25 mouse cellular contexts compared by ENCODE assay signal in the genomic region with DNA sequence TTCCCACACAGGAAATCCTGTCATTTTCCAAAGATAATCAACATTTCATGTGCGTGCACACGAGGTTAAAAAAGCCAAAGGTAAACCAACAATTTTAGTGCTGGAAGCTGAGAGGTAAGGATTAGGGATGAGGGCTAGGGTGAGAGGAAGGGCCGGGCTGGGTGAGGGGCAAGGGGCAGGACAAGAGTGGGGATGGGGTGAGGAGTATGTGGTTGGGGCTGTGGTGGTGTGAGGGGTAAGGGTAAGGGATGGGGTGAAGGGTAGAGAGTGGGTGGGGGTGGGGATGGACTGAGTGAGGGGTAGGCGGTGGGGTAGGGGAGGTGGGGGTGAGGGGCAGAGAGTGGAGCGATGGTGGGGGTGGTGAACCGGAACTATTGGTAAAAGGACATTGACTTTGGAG. TPM values are rescaled to one million over a fixed set of nuclear protein-coding genes. Genes with fewer than 3 reads are reported as not detected.
A peak's percentile ranks its signal among the peaks of the same experiment; 100 is the strongest.
DNase-seq lines count a peak whose midpoint lies in the region; ATAC-seq lines count a peak whose summit lies in the region.
"Had no signal": no experiment of that assay in that cellular context is flagged by ENCODE, and none has a peak within 500 bp of the region (broad histone marks: within the 10 kb centered on the region; RNA-seq: fewer than 3 reads in every experiment).

No protein-coding gene starts in this region.

- WGBS in forebrain, embryonic 11.5 days = 83% methylated on average over 6 of the region's 6 CpGs
- 85% methylated on average over 6 of the region's 6 CpGs for WGBS in forebrain, embryonic 12.5 days
- WGBS in kidney, embryonic 15.5 days = 78% methylated on average over 6 of the region's 6 CpGs
- WGBS in neural tube, embryonic 11.5 days = 80% methylated on average over 5 of the region's 6 CpGs
- 85% methylated on average over 6 of the region's 6 CpGs for WGBS in neural tube, embryonic 13.5 days

- no peaks in the 10 kb centered on the region for H3K4me1 ChIP-seq in forebrain, embryonic 11.5 days (replicated peaks; ENCODE audit: control insufficient read depth, insufficient read depth, low read length)
- H3K4me1 ChIP-seq in forebrain, embryonic 12.5 days = no peaks in the 10 kb centered on the region
- 0 out of 2 replicates have a peak, but pooled peaks cover 3% of the 10 kb centered on the region for H3K4me1 ChIP-seq in kidney, embryonic 15.5 days
- no peaks in the 10 kb centered on the region for H3K4me1 ChIP-seq in neural tube, embryonic 11.5 days (ENCODE audit: control insufficient read depth, insufficient read depth, low read length)
- no peaks in the 10 kb centered on the region for H3K4me1 ChIP-seq in neural tube, embryonic 13.5 days (replicated peaks)
- H3K4me1 ChIP-seq: embryonic facial prominence, embryonic 12.5 days; heart, embryonic 13.5 days; lung, embryonic 15.5 days had no signal

- no peak overlapping the region for H3K27ac ChIP-seq in forebrain, embryonic 11.5 days (ENCODE audit: low read depth, low read length)
- H3K27ac ChIP-seq in forebrain, embryonic 12.5 days = no peak overlapping the region
- H3K27ac ChIP-seq in kidney, embryonic 15.5 days = no peak overlapping the region
- no peak overlapping the region for H3K27ac ChIP-seq in neural tube, embryonic 11.5 days (ENCODE audit: low read depth, low read length)
- no peak overlapping the region for H3K27ac ChIP-seq in neural tube, embryonic 13.5 days (replicated peaks)
- H3K27ac ChIP-seq: embryonic facial prominence, embryonic 12.5 days; heart, embryonic 13.5 days; left cerebral cortex, adult 2 months; lung, embryonic 15.5 days had no signal

- no peak overlapping the region for H3K4me2 ChIP-seq in forebrain, embryonic 11.5 days (ENCODE audit: low read depth, low read length, severe bottlenecking)
- no peak overlapping the region for H3K4me2 ChIP-seq in forebrain, embryonic 12.5 days
- no peak overlapping the region for H3K4me2 ChIP-seq in kidney, embryonic 15.5 days
- H3K4me2 ChIP-seq in neural tube, embryonic 11.5 days (ENCODE audit: low read depth) = no peak overlapping the region
- H3K4me2 ChIP-seq in neural tube, embryonic 13.5 days = no peak overlapping the region
- H3K4me2 ChIP-seq: embryonic facial prominence, embryonic 12.5 days; heart, embryonic 13.5 days; liver, embryonic 11.5 days; lung, embryonic 15.5 days had no signal

- no peaks in the 10 kb centered on the region for H3K36me3 ChIP-seq in forebrain, embryonic 11.5 days (ENCODE audit: control insufficient read depth, insufficient read depth, low read length)
- H3K36me3 ChIP-seq in forebrain, embryonic 12.5 days (replicated peaks) = no peaks in the 10 kb centered on the region
- H3K36me3 ChIP-seq in kidney, embryonic 15.5 days = no peaks in the 10 kb centered on the region
- H3K36me3 ChIP-seq in neural tube, embryonic 11.5 days (ENCODE audit: control insufficient read depth, insufficient read depth, low read length) = no peaks in the 10 kb centered on the region
- H3K36me3 ChIP-seq in neural tube, embryonic 13.5 days = no peaks in the 10 kb centered on the region
- H3K36me3 ChIP-seq: embryonic facial prominence, embryonic 12.5 days; heart, embryonic 13.5 days; lung, embryonic 15.5 days had no signal

- DNase-seq in forebrain, embryonic 11.5 days (ENCODE audit: low spot score) = no peak
- no peak for DNase-seq in kidney, adult 8-10 months
- DNase-seq in neural tube, embryonic 11.5 days (ENCODE audit: low spot score) = no peak
- DNase-seq in neural tube, embryonic 10.5 days (ENCODE audit: extremely low spot score, low spot score) = no peak
- DNase-seq in B cell, adult 2 months = no peak
- DNase-seq: adrenal gland, postnatal 14 days; cerebellum, adult 11 months; gastrocnemius, postnatal 10 days; heart, postnatal 36 days; kidney, postnatal 25 days; left cerebral cortex, postnatal 4 days; thymus, adult 2 months had no signal

- no peaks in the 10 kb centered on the region for H3K27me3 ChIP-seq in forebrain, embryonic 11.5 days (ENCODE audit: control insufficient read depth, insufficient read depth, low read length)
- H3K27me3 ChIP-seq in forebrain, embryonic 12.5 days = no peaks in the 10 kb centered on the region
- H3K27me3 ChIP-seq in kidney, embryonic 15.5 days = no peaks in the 10 kb centered on the region
- no peaks in the 10 kb centered on the region for H3K27me3 ChIP-seq in neural tube, embryonic 11.5 days (ENCODE audit: control insufficient read depth, insufficient read depth, low read length)
- H3K27me3 ChIP-seq in neural tube, embryonic 13.5 days = no peaks in the 10 kb centered on the region
- H3K27me3 ChIP-seq: embryonic facial prominence, embryonic 12.5 days; heart, embryonic 13.5 days; lung, embryonic 15.5 days had no signal

- no peaks in the 10 kb centered on the region for H3K9me3 ChIP-seq in forebrain, embryonic 11.5 days (ENCODE audit: control insufficient read depth, low read length)
- H3K9me3 ChIP-seq in forebrain, embryonic 12.5 days = no peaks in the 10 kb centered on the region
- no peaks in the 10 kb centered on the region for H3K9me3 ChIP-seq in kidney, embryonic 15.5 days (replicated peaks)
- H3K9me3 ChIP-seq in neural tube, embryonic 11.5 days (ENCODE audit: control insufficient read depth, low read length) = no peaks in the 10 kb centered on the region
- no peaks in the 10 kb centered on the region for H3K9me3 ChIP-seq in neural tube, embryonic 13.5 days
- H3K9me3 ChIP-seq: embryonic facial prominence, embryonic 12.5 days; heart, embryonic 13.5 days; lung, embryonic 15.5 days had no signal

- no peak overlapping the region for H3K4me3 ChIP-seq in forebrain, embryonic 11.5 days (ENCODE audit: low read depth, low read length)
- no peak overlapping the region for H3K4me3 ChIP-seq in forebrain, embryonic 12.5 days (replicated peaks)
- no peak overlapping the region for H3K4me3 ChIP-seq in kidney, embryonic 15.5 days (replicated peaks)
- H3K4me3 ChIP-seq in neural tube, embryonic 11.5 days (ENCODE audit: low read depth, low read length) = no peak overlapping the region
- no peak overlapping the region for H3K4me3 ChIP-seq in neural tube, embryonic 13.5 days
- H3K4me3 ChIP-seq: embryonic facial prominence, embryonic 12.5 days; erythroblast, embryonic 14.5 days; heart, embryonic 13.5 days; left cerebral cortex, adult 2 months; lung, embryonic 15.5 days had no signal

- ATAC-seq in forebrain, embryonic 11.5 days (replicated peaks; ENCODE audit: low FRiP score) = peak; percentile 44; the same call in 1 of the 2 replicates
- no peak for ATAC-seq in forebrain, embryonic 12.5 days (ENCODE audit: low FRiP score)
- 0 out of 2 replicates have a peak, but pooled peaks have one; percentile 64 for ATAC-seq in kidney, embryonic 15.5 days (replicated peaks; ENCODE audit: low FRiP score)
- 0 out of 2 replicates have a peak, but pooled peaks have one; percentile 55 for ATAC-seq in neural tube, embryonic 11.5 days (ENCODE audit: insufficient read depth, low FRiP score, low TSS enrichment)
- ATAC-seq in neural tube, embryonic 13.5 days (ENCODE audit: low read depth) = peak; percentile 47; the same call in 1 of the 2 replicates
- ATAC-seq: activated CD4-positive, CD25-positive, alpha-beta regulatory T cell, adult 4 months; CD4-positive, CD25-positive, alpha-beta regulatory T cell, adult 4 months had no signal

- H3K9ac ChIP-seq in forebrain, embryonic 11.5 days (ENCODE audit: low read length) = no peak overlapping the region
- no peak overlapping the region for H3K9ac ChIP-seq in forebrain, embryonic 12.5 days
- H3K9ac ChIP-seq in kidney, embryonic 15.5 days = no peak overlapping the region
- no peak overlapping the region for H3K9ac ChIP-seq in neural tube, embryonic 11.5 days (ENCODE audit: low read length)
- H3K9ac ChIP-seq in neural tube, embryonic 13.5 days = no peak overlapping the region
- H3K9ac ChIP-seq: embryonic facial prominence, embryonic 12.5 days; heart, embryonic 13.5 days; lung, embryonic 15.5 days had no signal

RNA-seq across cellular contexts. Expression of a gene that starts 3.4 kb away (rescaled TPM):
- polyA plus RNA-seq in forebrain, embryonic 11.5 days (2014; fragmentation: Nextera tagmentation; extraction: Ambion mirVana) = 7.5 and 12.3 TPM in 2 replicates
- polyA plus RNA-seq in forebrain, embryonic 12.5 days (2016; fragmentation: Nextera tagmentation; extraction: Ambion mirVana) = 5.8 and 7.1 TPM in 2 replicates
- polyA plus RNA-seq in kidney, embryonic 15.5 days (2015; fragmentation: Nextera tagmentation; extraction: Ambion mirVana) = 2.2 and 2.7 TPM in 2 replicates
- 11.8 and 13.4 TPM in 2 replicates for polyA plus RNA-seq in neural tube, embryonic 11.5 days (2014; fragmentation: Nextera tagmentation; extraction: Ambion mirVana)
- polyA plus RNA-seq in neural tube, embryonic 13.5 days (2015; fragmentation: Nextera tagmentation; extraction: Ambion mirVana) = 2.0 and 3.0 TPM in 2 replicates
- polyA plus RNA-seq: erythroblast, embryonic 14.5 days had no signal

RNA-seq across cellular contexts. Expression of a gene that starts 8.1 kb away (rescaled TPM):
- polyA plus RNA-seq in forebrain, embryonic 11.5 days (2014; fragmentation: Nextera tagmentation; extraction: Ambion mirVana) = not detected in 2 replicates
- polyA plus RNA-seq in forebrain, embryonic 12.5 days (2016; fragmentation: Nextera tagmentation; extraction: Ambion mirVana) = not detected in 2 replicates
- not detected in 2 replicates for polyA plus RNA-seq in kidney, embryonic 15.5 days (2015; fragmentation: Nextera tagmentation; extraction: Ambion mirVana)
- polyA plus RNA-seq in neural tube, embryonic 11.5 days (2014; fragmentation: Nextera tagmentation; extraction: Ambion mirVana) = 0.37 TPM in 1 of 2 replicates, not detected in the other
- polyA plus RNA-seq in neural tube, embryonic 13.5 days (2015; fragmentation: Nextera tagmentation; extraction: Ambion mirVana) = not detected in 2 replicates
- polyA plus RNA-seq: activated CD4-positive, CD25-positive, alpha-beta regulatory T cell, adult 4 months; CD4-positive, CD25-positive, alpha-beta regulatory T cell, adult 4 months; embryonic facial prominence, embryonic 12.5 days; erythroblast, embryonic 14.5 days; intestine, embryonic 14.5 days; liver, embryonic 11.5 days; stomach, embryonic 16.5 days; thymus, adult 2 months had no signal

RNA-seq across cellular contexts. Expression of a gene that starts 14.9 kb away (rescaled TPM):
- polyA plus RNA-seq in forebrain, embryonic 11.5 days (2014; fragmentation: Nextera tagmentation; extraction: Ambion mirVana) = 0.33 and 0.51 TPM in 2 replicates
- polyA plus RNA-seq in forebrain, embryonic 12.5 days (2016; fragmentation: Nextera tagmentation; extraction: Ambion mirVana) = 0.19 and 0.23 TPM in 2 replicates
- polyA plus RNA-seq in kidney, embryonic 15.5 days (2015; fragmentation: Nextera tagmentation; extraction: Ambion mirVana) = 0.45 and 0.55 TPM in 2 replicates
- polyA plus RNA-seq in neural tube, embryonic 11.5 days (2014; fragmentation: Nextera tagmentation; extraction: Ambion mirVana) = 0.37 and 0.59 TPM in 2 replicates
- 0.25 and 0.26 TPM in 2 replicates for polyA plus RNA-seq in neural tube, embryonic 13.5 days (2015; fragmentation: Nextera tagmentation; extraction: Ambion mirVana)
- polyA plus RNA-seq: activated CD4-positive, CD25-positive, alpha-beta regulatory T cell, adult 4 months; CD4-positive, CD25-positive, alpha-beta regulatory T cell, adult 4 months; erythroblast, embryonic 14.5 days had no signal

RNA-seq across cellular contexts. Expression of a gene that starts 51.2 kb away (rescaled TPM):
- 0.19 and 0.39 TPM in 2 replicates for polyA plus RNA-seq in forebrain, embryonic 11.5 days (2014; fragmentation: Nextera tagmentation; extraction: Ambion mirVana)
- 0.18 and 0.31 TPM in 2 replicates for polyA plus RNA-seq in forebrain, embryonic 12.5 days (2016; fragmentation: Nextera tagmentation; extraction: Ambion mirVana)
- 0.71 and 1.2 TPM in 2 replicates for polyA plus RNA-seq in kidney, embryonic 15.5 days (2015; fragmentation: Nextera tagmentation; extraction: Ambion mirVana)
- polyA plus RNA-seq in neural tube, embryonic 11.5 days (2014; fragmentation: Nextera tagmentation; extraction: Ambion mirVana) = 0.49 and 0.53 TPM in 2 replicates
- polyA plus RNA-seq in neural tube, embryonic 13.5 days (2015; fragmentation: Nextera tagmentation; extraction: Ambion mirVana) = 0.50 and 0.58 TPM in 2 replicates
- polyA plus RNA-seq: erythroblast, embryonic 14.5 days had no signal

RNA-seq across cellular contexts. Expression of a gene that starts 58.1 kb away (rescaled TPM):
- 0.65 and 0.75 TPM in 2 replicates for polyA plus RNA-seq in forebrain, embryonic 11.5 days (2014; fragmentation: Nextera tagmentation; extraction: Ambion mirVana)
- 1.2 TPM in 2 replicates for polyA plus RNA-seq in forebrain, embryonic 12.5 days (2016; fragmentation: Nextera tagmentation; extraction: Ambion mirVana)
- 8.6 and 9.5 TPM in 2 replicates for polyA plus RNA-seq in kidney, embryonic 15.5 days (2015; fragmentation: Nextera tagmentation; extraction: Ambion mirVana)
- polyA plus RNA-seq in neural tube, embryonic 11.5 days (2014; fragmentation: Nextera tagmentation; extraction: Ambion mirVana) = 1.6 and 1.8 TPM in 2 replicates
- polyA plus RNA-seq in neural tube, embryonic 13.5 days (2015; fragmentation: Nextera tagmentation; extraction: Ambion mirVana) = 1.4 and 3.0 TPM in 2 replicates
- polyA plus RNA-seq: activated CD4-positive, CD25-positive, alpha-beta regulatory T cell, adult 4 months; CD4-positive, CD25-positive, alpha-beta regulatory T cell, adult 4 months; erythroblast, embryonic 14.5 days had no signal
